Mouse (Mus musculus): Measurements from ENCODE around the gene Lrcol1.

The Lrcol1 gene

GRCm38 (mm10) chr5:110344524-110344923 lies at the start of gene Lrcol1:
Gene Lrcol1 (plus strand): TSS chr5:110344730.
- no peak for DNase-seq (ENCODE audit: low read depth)

DNA sequence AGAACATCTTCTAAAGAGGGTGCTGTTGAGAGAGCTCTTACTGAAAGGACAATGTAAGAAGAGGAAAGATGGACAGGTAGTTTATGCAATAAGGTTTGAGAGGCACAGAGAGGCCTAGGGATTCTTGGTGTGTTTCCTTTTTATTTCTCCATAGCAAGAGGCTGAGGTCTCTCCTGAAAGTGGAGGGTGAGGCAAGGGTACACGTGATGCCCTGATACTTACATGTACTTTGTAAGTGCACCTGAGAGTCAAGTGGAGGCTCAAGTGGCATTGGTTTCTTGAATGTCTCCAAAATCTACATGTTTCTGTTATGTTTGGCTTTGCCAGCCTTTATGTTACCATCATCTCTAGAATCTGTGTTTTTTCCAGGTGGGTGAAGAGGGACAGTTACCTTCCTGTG lies 47.9 kb upstream of the Lrcol1 start:
- DNase-seq (ENCODE audit: low read depth): no peak

DNA sequence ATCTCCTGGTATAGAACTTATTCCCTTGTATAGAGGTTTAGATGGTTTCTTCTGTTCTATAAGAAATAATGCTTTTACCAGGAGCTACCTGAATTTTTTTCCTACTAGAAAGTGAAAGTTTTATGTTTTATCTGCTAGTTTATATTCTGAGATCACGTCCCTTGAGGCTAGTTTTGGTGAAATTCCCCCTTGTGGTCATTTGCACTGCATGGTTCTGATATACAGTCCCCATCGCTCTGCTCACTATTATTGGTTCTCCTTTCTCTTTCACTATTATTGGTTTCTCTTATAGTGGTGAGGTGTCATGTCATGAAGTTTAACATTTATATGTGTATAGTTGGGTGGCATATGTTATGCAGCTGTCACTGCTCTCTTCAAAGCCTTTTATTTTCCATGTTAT lies 43.9 kb upstream of the Lrcol1 start:
- DNase-seq (ENCODE audit: low read depth): no peak

DNA sequence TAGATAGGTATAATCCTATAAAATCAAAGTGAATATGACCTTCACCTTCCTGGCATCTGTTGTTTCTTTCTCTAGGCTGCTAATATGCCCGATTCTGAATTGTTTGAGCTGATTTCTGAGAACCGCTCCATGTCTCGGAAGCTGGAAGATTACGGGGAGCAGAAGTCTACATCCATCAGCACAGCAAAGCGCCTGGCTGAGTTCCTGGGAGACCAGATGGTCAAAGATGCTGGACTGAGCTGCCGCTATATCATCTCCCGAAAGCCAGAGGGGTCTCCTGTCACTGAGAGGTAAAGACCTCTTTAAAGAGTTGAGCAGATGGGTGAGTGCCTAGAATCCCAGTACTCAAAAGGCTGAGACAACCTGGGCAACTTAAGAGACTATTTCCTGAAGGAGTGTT lies 35.7 kb upstream of the Lrcol1 start:
- DNase-seq (ENCODE audit: low read depth): no peak

GRCm38 (mm10) chr5:110313127-110313526 lies 31.4 kb upstream of the Lrcol1 start:
- no peak for DNase-seq (ENCODE audit: low read depth)

DNA sequence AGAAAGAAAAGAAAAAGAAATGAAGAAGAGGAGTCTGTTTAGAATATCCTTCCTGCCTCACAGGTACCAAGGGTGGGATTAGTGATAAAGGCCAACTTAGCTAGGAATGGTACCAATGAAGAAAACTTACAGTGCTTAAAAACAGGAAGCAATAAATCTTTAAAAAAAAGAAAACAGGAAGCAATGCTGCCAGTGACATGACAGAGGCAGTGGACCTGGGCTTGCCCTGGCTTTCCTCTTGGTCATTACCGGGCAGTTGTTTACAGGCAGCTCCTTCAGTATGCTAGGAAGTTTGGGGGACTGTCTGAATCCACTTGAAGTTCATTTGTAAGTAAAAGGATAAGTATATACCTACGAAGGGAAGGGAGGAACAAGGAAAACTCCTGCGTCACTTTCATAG lies 14.0 kb upstream of the Lrcol1 start:
- no peak for DNase-seq (ENCODE audit: low read depth)

- no peak for DNase-seq (ENCODE audit: low read depth)
These were observed 5.7 kb upstream of the Lrcol1 start for GRCm38 (mm10) chr5:110338792-110339191.

- no peak for DNase-seq (ENCODE audit: low read depth)
These were observed 1.8 kb upstream of the Lrcol1 start, which contains the start of gene P2rx2 for GRCm38 (mm10) chr5:110342648-110343284. Gene P2rx2 (minus strand): TSS chr5:110343212.

GRCm38 (mm10) chr5:110345553-110345952 lies 1.0 kb downstream of the Lrcol1 start:
- DNase-seq (ENCODE audit: low read depth): peak; percentile 50

- peak; percentile 71 for DNase-seq (ENCODE audit: low read depth)
These were observed 2.5 kb downstream of the Lrcol1 start for GRCm38 (mm10) chr5:110347006-110347405.

- peak; percentile 39 for DNase-seq (ENCODE audit: low read depth)
These were observed 10.2 kb downstream of the Lrcol1 start for GRCm38 (mm10) chr5:110354716-110355115.

GRCm38 (mm10) chr5:110357531-110358179 lies 13.1 kb downstream of the Lrcol1 start:
- peak; percentile 82 for DNase-seq (ENCODE audit: low read depth)

- no peak for DNase-seq (ENCODE audit: low read depth)
These were observed 16.9 kb downstream of the Lrcol1 start for GRCm38 (mm10) chr5:110361465-110361864.

GRCm38 (mm10) chr5:110362813-110363178 lies 18.3 kb downstream of the Lrcol1 start:
- no peak for DNase-seq (ENCODE audit: low read depth)

- no peak for DNase-seq (ENCODE audit: low read depth)
These were observed 18.8 kb downstream of the Lrcol1 start for GRCm38 (mm10) chr5:110363179-110363821.

GRCm38 (mm10) chr5:110363822-110364545 lies 19.5 kb downstream of the Lrcol1 start:
- DNase-seq (ENCODE audit: low read depth): no peak

DNA sequence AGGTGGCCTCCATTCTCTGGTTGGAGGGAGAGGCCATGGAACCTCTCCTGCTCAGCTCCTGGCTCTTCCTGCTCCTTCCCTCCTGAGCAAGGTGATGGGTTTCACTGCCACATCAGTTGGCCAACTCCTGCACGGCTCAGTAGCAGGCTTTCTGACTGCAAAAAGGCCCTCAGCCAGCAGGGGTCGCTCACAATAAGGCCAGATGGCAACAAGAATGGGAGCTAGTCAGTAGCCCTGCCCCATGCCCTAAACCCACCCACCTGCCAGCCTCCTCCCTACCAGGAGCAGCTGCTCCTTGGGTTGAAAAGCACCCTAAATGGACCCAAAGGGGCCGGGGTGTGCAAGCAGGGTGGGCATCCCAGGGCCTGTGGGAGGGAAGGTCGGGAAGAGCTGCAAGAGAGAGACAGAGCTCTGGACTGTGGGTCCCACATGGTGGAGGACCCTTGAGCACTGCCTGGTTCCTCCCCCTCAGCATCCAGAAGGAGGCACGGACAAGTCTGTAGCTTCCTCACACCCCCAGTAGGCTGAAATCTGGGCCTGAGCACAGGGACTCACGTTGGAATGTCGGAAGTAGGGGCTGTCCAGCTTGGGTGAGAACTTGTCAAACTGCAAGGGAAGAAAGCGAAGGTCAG lies 32.4 kb downstream of the Lrcol1 start:
- peak; percentile 64 for DNase-seq (ENCODE audit: low read depth)

GRCm38 (mm10) chr5:110378181-110378583 lies 33.7 kb downstream of the Lrcol1 start:
- DNase-seq (ENCODE audit: low read depth): no peak

DNA sequence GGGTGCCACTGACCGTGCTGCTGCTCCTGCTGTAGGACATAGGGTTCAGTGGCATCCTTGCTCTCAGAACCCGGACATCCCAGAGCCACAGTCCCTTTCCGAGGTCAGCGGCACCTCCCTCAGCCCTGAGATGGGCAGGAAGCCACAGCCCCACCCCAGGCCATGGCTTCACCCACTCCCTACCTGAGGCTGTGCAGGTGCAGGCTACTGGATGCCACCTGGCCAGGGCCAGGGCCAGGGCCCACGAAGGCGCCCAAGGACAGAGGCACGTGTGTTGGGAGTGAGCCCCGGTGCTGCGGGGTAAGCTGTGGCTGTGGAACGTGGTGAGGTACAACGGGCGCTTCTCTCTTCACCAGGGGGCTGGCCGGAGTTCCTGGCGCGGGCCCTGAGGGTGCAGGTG lies 34.6 kb downstream of the Lrcol1 start:
- no peak for DNase-seq (ENCODE audit: low read depth)

GRCm38 (mm10) chr5:110379823-110380222 lies 35.3 kb downstream of the Lrcol1 start:
- DNase-seq (ENCODE audit: low read depth): no peak

- no peak for DNase-seq (ENCODE audit: low read depth)
These were observed 40.0 kb downstream of the Lrcol1 start for GRCm38 (mm10) chr5:110384491-110384890.

- no peak for DNase-seq (ENCODE audit: low read depth)
These were observed 40.7 kb downstream of the Lrcol1 start for GRCm38 (mm10) chr5:110385263-110385662.
